Mouse (Mus musculus): ENCODE measurements around the gene Nt5e.

Gene Nt5e

GRCm38 (mm10) chr9:88394852-88395251, 67.9 kb downstream of the Nt5e start:
- DNase-seq, result no peak

DNA sequence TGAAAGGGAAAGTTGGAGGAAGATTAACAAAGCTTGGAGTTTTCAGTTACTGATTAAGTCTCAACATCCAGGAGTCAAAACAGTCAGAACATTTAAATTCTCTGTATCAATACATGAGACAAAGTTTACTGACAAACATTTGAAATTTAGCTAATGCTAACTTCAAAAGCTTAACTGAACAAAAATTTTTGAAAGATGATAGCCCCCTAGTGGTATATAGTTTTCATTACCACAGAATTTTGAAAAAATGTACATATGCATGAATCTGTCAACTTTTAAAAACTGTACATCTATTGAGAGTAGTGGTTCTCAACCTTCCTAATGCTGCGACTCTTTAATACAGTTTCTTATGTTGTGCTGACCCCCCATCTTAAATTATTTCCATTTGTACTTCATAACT, 71.5 kb downstream of the Nt5e start:
- DNase-seq, result no peak

DNA sequence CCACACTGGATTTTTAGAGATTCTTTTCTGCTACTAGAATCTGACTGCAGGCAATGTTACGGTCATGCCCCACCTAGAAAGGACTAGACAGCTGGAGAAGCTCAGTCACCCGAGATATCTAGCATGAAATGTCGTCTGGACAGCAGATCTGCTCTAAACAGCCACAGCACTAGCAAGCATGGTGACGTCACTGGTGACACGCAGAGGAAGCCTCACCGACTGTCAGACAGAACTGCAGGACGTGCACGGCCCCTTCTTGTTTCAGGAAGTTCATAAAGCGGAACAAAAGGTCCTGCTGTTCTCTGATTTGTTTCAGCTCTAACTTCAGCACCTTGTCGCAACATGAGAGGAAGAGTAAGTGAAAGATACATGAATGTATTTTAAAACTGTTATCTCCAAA, 77.1 kb downstream of the Nt5e start:
- DNase-seq, result peak; percentile 50

DNA sequence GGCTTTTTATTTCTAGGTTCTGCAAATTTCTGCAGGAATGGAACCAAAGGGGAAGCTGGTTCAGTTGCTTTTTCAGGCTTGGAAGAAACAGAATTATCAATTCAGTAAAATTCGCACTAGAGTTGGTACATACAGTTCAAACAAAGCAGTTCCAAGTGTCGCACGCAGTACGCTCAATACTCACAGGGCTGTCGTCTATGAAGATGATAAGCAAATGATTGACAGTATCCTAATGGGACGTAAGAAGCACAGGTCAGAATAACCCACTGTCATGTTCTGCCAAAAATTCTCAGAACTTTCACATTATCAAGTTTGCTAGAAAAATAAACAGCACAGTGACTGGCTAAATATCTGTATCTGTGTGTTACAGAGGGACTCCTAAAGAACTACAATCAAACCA, 77.5 kb downstream of the Nt5e start:
- no peak for DNase-seq

DNA sequence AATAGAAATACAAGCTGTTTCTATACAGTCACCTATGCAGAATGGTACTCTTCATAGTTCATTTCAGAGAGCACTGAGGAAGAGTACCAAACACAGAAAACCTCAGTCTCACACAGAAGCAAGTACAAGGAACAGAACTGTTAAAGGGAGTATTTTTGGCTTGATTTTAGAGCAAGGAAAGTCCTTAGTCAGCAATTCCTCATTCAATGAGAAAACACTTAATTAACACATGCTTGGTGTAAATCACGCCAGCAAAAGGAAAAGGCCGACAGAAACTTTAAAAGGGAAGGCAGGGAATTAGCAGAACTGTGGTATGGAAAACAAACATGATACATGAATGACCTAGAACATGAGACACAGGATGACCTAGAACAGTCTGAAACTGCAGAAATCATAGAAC, 83.0 kb downstream of the Nt5e start:
- no peak for DNase-seq

DNA sequence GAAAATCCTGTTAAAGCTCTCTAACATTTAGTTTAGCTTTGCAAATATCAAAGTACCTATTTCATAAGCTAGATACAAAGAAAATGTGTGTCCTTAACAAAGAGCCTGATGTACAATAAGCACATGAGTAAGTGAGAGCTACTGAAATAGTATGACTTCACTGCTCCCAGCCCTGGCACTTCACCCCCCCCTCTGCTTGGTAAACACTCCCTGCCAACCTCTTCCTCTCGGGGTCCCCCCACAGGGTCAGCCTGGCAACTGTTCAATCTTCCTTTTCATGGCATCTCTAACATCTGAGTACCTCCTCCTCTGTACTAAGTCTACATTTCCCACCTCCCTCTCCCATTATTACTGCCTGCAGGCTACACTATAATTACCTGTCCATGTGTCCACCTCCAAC, 89.8 kb downstream of the Nt5e start:
- DNase-seq, result no peak

Data from lung, postnatal 14 days (tissue).